Mouse (Mus musculus) adrenal gland, adult 2 months (tissue): ENCODE measurements around the gene Etnk1. TPM values are rescaled to one million over a fixed set of nuclear protein-coding genes. Genes with fewer than 3 reads are reported as not detected.

Source experiments
- polyA plus RNA-seq: library from polyadenylated mRNA; depleted of rRNA; stranded (reverse); fragments of >200 nt; gene quantifications from 2 replicates; pipeline ENCODE4 v1.2.3, GENCODE M21; 2012; rRNA removed
- total RNA-seq, 2 experiments: library from RNA; stranded (reverse); gene quantifications; 2 replicates each; pipeline ENCODE4 v1.2.3; 2021

Etnk1 gene
- total and polyA plus RNA-seq, 3 experiments, result 42.0 to 98.3 (median 92.4) TPM

Other genes with a start within 250 kb of the Etnk1 start
- gene St8sia1, start 202.8 kb upstream of the Etnk1 start, total RNA-seq, result 1 to 10 TPM in 1 of 2 experiments, under 1 TPM in 1; 0.43 to 1.8 TPM
- gene St8sia1, start 202.8 kb upstream of the Etnk1 start, polyA plus RNA-seq, result 0.13 and 0.25 TPM in 2 replicates
- 10 to 100 TPM; 12.3 to 19.8 TPM for gene C2cd5, start 67.1 kb upstream of the Etnk1 start, total RNA-seq
- gene C2cd5, start 67.1 kb upstream of the Etnk1 start, polyA plus RNA-seq, result 5.3 and 5.9 TPM in 2 replicates